Mouse (Mus musculus): ENCODE measurements at regions not wholly inside any gene's neighbourhood (a gene's known extent, or its start where the extent isn't known, plus 50 kb on each side); places are given as distances from the start of the nearest gene placed in this dataset.
"Not testable (repeated sequence)": the region's sequence is repeated elsewhere in the genome, so short reads cannot be mapped to it uniquely, and the experiment has no call there.

GRCm38 (mm10) chr12:69463327-69463726 lies 91.1 kb upstream of the Gm9887 start:
- not testable (repeated sequence) for TF ChIP-seq CTCF (IDR thresholded peaks at IDR 0.05; ENCODE audit: low read depth, low read length); TAL1 (conservative IDR thresholded peaks at IDR 0.05; ENCODE audit: low read depth, low read length); GATA2 (IDR thresholded peaks at IDR 0.05; ENCODE audit: borderline replicate concordance, low read depth, low read length)

Data from G1E (cell line).